Mouse (Mus musculus): ENCODE results near the gene Gm49378. TPM values are rescaled to one million over a fixed set of nuclear protein-coding genes. Genes with fewer than 3 reads are reported as not detected.

The Gm49378 gene
- polyA plus RNA-seq, 1 experiment, result 1.9 TPM

DNA sequence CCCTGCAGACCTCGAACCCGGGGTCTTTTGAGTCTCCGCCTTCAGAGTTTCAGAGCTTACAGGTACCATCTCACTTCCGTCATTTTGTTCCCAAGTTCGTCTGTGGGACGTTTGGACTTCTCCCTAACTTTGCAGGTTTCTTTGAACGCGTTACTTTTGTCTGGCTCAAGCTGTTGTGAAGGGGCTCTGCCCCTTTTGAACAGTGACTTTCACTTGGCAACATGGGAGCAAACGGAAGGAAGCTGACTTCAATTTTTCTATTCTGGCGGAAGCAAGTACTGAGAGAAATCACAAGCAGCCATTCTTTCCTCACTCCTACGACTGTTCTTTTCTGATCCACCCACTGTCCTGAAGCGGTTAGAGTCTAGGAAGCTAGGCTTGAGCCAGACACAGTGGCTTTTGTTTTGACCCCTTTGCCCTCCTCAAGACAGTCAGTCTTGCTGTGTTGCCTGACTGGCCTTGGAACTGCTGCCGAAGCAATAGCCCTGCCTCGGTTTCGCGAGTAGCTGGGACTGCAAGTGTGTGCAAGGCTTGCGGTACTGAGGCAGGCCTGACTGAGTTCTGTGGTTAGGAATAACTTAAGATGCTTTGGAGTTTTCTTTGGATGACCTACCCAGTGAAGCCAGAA lies 6.7 kb upstream of the Gm49378 start:
- H3K27me3 ChIP-seq (ENCODE audit: control insufficient read depth, insufficient read depth, low read length), result no peaks in the 10 kb centered on the region
- H3K27ac ChIP-seq (ENCODE audit: control insufficient read depth, insufficient read depth, low read depth, low read length), result peak overlapping the region; percentile 32
- 0 out of 2 replicates have a peak, but pooled peaks cover 1% of the 10 kb centered on the region for H3K36me3 ChIP-seq (ENCODE audit: control insufficient read depth, insufficient read depth, low read length)
- TF ChIP-seq CTCF (IDR thresholded peaks at IDR 0.05; ENCODE audit: control insufficient read depth, insufficient read depth, insufficient replicate concordance, low read depth, low read length) (no peak), POLR2A (IDR thresholded peaks at IDR 0.05; ENCODE audit: control insufficient read depth, low read depth, low read length) (no peak)
- peaks cover 9% of the 10 kb centered on the region for H3K4me1 ChIP-seq (ENCODE audit: control insufficient read depth, insufficient read depth, low read length)
- H3K4me3 ChIP-seq (ENCODE audit: control insufficient read depth, low read depth, low read length), result peak overlapping the region; percentile 73

DNA sequence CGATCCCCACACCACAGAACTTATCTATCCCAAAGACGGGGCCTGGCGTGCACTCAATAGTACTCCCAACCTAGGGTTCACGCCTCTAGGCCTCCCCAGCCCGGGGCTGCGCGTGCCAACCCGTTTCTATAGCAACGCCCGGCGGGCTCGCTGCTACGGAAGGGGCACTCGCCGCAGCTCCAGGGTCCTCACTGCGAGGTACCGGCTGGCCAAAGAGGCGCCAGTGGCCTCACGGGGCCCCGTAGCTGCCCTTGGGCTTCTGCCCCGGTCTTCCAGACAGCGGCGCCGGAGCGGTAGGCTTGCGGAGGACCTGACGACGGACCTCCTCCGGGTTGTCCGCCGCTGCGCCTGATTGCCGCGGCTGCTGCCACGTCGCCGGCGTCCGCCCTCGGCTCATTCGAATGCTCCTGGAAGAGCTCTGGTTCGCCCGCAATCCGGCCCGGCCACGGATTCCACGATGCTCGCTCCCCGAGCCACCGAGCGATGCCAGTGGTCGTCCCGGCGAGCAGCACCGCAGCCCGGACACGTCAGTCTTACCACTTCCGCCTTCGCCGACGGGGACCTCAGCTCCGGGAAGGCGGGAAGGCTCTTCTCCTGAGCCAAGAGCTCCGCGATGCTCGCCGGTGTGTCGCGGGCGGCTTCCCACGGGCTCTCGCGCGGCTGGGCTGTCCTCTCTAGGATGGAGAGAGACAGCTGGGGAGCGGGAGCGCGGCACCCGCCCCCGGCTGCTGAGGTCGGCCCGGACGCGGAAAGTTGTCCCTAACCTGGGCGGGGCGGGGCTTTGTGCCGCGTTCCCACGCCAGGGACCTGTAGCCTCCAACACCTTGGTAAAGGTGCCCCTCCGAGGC lies 5.6 kb upstream of the Gm49378 start, which contains the start of gene Tm9sf1:
TSS of gene Tm9sf1 (minus strand) at position 747 of the 848 bp plus-strand sequence.
- 0 out of 2 replicates have a peak, but pooled peaks cover 1% of the 10 kb centered on the region for H3K36me3 ChIP-seq (ENCODE audit: control insufficient read depth, insufficient read depth, low read length)
- H3K4me3 ChIP-seq (ENCODE audit: control insufficient read depth, low read depth, low read length), result peak within 1 kb of the TSS; percentile 87
- H3K27me3 ChIP-seq (ENCODE audit: control insufficient read depth, insufficient read depth, low read length), result no peaks in the 10 kb centered on the region
- TF ChIP-seq POLR2A (IDR thresholded peaks at IDR 0.05; ENCODE audit: control insufficient read depth, low read depth, low read length), result peak; percentile 69
- TF ChIP-seq CTCF (IDR thresholded peaks at IDR 0.05; ENCODE audit: control insufficient read depth, insufficient read depth, insufficient replicate concordance, low read depth, low read length), result no peak
- H3K4me1 ChIP-seq (ENCODE audit: control insufficient read depth, insufficient read depth, low read length), result peaks cover 9% of the 10 kb centered on the region
- H3K27ac ChIP-seq (ENCODE audit: control insufficient read depth, insufficient read depth, low read depth, low read length), result peak within 1 kb of the TSS; percentile 93

DNA sequence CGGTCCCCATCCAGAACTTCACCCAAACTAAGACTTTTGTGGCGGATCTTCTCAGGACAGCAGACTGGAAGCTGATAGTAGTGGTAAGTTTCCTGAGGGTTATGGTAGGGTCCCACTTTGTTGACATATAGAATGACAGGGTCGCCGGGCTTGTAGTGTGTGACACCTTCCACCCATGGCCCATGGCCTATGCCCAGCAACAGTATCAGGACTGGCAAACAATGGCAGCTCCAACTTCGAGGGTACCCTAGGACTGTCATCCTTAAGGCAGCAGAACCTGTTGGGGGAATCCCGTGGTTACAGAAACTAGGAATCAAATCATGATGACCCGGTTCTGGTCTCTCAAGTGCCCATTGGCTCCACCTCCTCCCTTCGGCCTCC lies 5.0 kb upstream of the Gm49378 start:
- Histone ChIP-seq H3K27me3 (ENCODE audit: control insufficient read depth, insufficient read depth, low read length) (no peaks in the 10 kb centered on the region), H3K4me1 (ENCODE audit: control insufficient read depth, insufficient read depth, low read length) (peaks cover 9% of the 10 kb centered on the region), H3K27ac (ENCODE audit: control insufficient read depth, insufficient read depth, low read depth, low read length) (peak overlapping the region; percentile 93), H3K36me3 (ENCODE audit: control insufficient read depth, insufficient read depth, low read length) (0 out of 2 replicates have a peak, but pooled peaks cover 1% of the 10 kb centered on the region), H3K4me3 (ENCODE audit: control insufficient read depth, low read depth, low read length) (peak overlapping the region; percentile 87)
- no peak for TF ChIP-seq CTCF (IDR thresholded peaks at IDR 0.05; ENCODE audit: control insufficient read depth, insufficient read depth, insufficient replicate concordance, low read depth, low read length)
- TF ChIP-seq POLR2A (IDR thresholded peaks at IDR 0.05; ENCODE audit: control insufficient read depth, low read depth, low read length), result no peak

DNA sequence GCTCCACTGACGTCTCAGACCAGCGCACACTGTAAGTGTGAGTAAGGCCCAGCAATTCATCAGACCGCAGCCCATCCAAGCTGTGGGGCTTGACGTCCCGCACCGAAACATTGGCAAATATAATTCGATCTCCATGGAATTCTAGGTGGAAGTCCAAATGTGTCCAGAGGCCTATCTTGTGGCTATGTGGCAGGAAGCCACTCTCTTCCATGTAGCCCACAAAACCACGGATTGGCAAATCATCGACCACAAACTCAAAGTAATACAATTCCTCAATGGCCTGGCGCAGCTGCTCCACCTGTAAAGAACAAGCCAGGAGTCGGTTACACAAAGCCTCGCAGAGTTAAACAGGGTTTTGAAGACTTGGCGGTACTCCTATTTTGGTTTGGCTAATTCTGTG lies 3.6 kb upstream of the Gm49378 start:
- peaks cover 10% of the 10 kb centered on the region for H3K4me1 ChIP-seq (ENCODE audit: control insufficient read depth, insufficient read depth, low read length)
- no peaks in the 10 kb centered on the region for H3K27me3 ChIP-seq (ENCODE audit: control insufficient read depth, insufficient read depth, low read length)
- H3K27ac ChIP-seq (ENCODE audit: control insufficient read depth, insufficient read depth, low read depth, low read length), result no peak overlapping the region
- peaks cover 3% of the 10 kb centered on the region; the same call in 1 of the 2 replicates for H3K36me3 ChIP-seq (ENCODE audit: control insufficient read depth, insufficient read depth, low read length)
- H3K4me3 ChIP-seq (ENCODE audit: control insufficient read depth, low read depth, low read length), result no peak overlapping the region
- TF ChIP-seq POLR2A (IDR thresholded peaks at IDR 0.05; ENCODE audit: control insufficient read depth, low read depth, low read length) (no peak), CTCF (IDR thresholded peaks at IDR 0.05; ENCODE audit: control insufficient read depth, insufficient read depth, insufficient replicate concordance, low read depth, low read length) (no peak)

DNA sequence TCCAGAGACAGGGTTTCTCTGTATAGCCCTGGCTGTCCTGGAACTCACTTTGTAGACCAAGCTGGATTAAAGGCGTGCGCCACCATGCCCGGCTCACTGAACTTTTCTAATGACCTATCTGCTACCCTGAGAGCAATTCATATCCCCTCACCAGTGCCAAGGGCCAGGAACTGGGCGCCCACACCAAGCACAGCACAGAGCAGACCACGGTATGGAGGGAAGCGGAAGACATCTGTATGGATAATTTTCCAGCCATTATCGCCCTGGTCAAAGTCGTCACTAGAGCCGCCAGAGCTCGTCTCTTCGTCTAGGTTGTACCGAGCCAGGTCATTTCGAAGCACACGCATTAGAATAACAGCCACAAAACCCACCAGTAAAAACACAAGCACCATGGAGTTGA lies 3.1 kb upstream of the Gm49378 start:
- Histone ChIP-seq H3K36me3 (ENCODE audit: control insufficient read depth, insufficient read depth, low read length) (peaks cover 4% of the 10 kb centered on the region; the same call in 1 of the 2 replicates), H3K4me3 (ENCODE audit: control insufficient read depth, low read depth, low read length) (no peak overlapping the region)
- TF ChIP-seq CTCF (IDR thresholded peaks at IDR 0.05; ENCODE audit: control insufficient read depth, insufficient read depth, insufficient replicate concordance, low read depth, low read length) (no peak), POLR2A (IDR thresholded peaks at IDR 0.05; ENCODE audit: control insufficient read depth, low read depth, low read length) (no peak)

DNA sequence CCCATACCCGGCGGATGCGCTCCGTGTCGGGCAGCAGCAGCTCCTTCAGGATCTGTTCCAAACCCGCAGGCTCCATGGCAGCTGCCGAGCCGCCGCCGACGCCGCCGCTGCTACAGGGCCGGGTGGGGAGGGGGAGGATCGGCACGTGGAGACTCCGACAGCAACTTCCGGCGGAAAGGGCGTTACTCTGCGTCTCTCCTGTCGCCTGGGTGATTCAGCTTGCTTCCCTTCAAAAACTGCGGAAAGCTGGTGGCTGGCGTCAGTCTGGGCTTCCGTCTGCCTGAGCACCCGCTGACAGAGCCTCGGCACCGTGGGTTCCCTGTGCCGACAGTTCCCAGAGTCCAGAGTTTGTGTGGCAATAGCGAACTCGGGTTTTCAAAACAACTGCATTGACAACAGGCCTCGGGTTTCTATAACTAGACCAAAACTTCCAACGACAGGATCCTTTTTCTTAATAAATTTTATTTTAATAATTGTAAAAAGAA lies 2.1 kb downstream of the Gm49378 start, which contains the start of gene Ipo4:
TSS of gene Ipo4 (minus strand) at position 435 of the 485 bp plus-strand sequence.
- Histone ChIP-seq H3K4me1 (ENCODE audit: control insufficient read depth, insufficient read depth, low read length) (peaks cover 6% of the 10 kb centered on the region), H3K27me3 (ENCODE audit: control insufficient read depth, insufficient read depth, low read length) (no peaks in the 10 kb centered on the region), H3K4me3 (ENCODE audit: control insufficient read depth, low read depth, low read length) (peak within 1 kb of the TSS; percentile 95), H3K27ac (ENCODE audit: control insufficient read depth, insufficient read depth, low read depth, low read length) (peak within 1 kb of the TSS; percentile 73), H3K36me3 (ENCODE audit: control insufficient read depth, insufficient read depth, low read length) (peaks cover 4% of the 10 kb centered on the region)
- TF ChIP-seq POLR2A (IDR thresholded peaks at IDR 0.05; ENCODE audit: control insufficient read depth, low read depth, low read length) (peak; percentile 97), CTCF (IDR thresholded peaks at IDR 0.05; ENCODE audit: control insufficient read depth, insufficient read depth, insufficient replicate concordance, low read depth, low read length) (0 out of 2 replicates have a peak, but pooled peaks have one; percentile 5)

More for the DNA sequence above, 3.1 kb upstream of the Gm49378 start:
- Histone ChIP-seq H3K27me3 (ENCODE audit: control insufficient read depth, insufficient read depth, low read length) (no peaks in the 10 kb centered on the region), H3K27ac (ENCODE audit: control insufficient read depth, insufficient read depth, low read depth, low read length) (no peak overlapping the region), H3K4me1 (ENCODE audit: control insufficient read depth, insufficient read depth, low read length) (peaks cover 12% of the 10 kb centered on the region)

All from testis, adult 2 months (tissue).